Comparison of ENCODE assay signal across 9 mouse cellular contexts in genomic region chr9:116922561-116922960, GRCm38 (mm10).
"Had no signal": no experiment of that assay in that cellular context is flagged by ENCODE, and none has a peak within 500 bp of the region (broad histone marks: within the 10 kb centered on the region; RNA-seq: fewer than 3 reads in every experiment).

No protein-coding gene starts in this region.

- H3K4me3 ChIP-seq: layer of hippocampus, adult 2 months; liver, embryonic 12.5 days; lung, embryonic 15.5 days; midbrain, embryonic 15.5 days had no signal

- H3K4me2 ChIP-seq: liver, embryonic 12.5 days; lung, embryonic 15.5 days; midbrain, embryonic 15.5 days had no signal

- H3K36me3 ChIP-seq: liver, embryonic 12.5 days; lung, embryonic 15.5 days; midbrain, embryonic 15.5 days had no signal

- H3K27me3 ChIP-seq: liver, embryonic 12.5 days; lung, embryonic 15.5 days had no signal

- H3K9ac ChIP-seq: liver, embryonic 12.5 days; lung, embryonic 15.5 days; midbrain, embryonic 15.5 days had no signal

- DNase-seq: kidney, adult 8-10 months; kidney, postnatal 25 days; lung, postnatal 14 days; right cerebral cortex, postnatal 14 days had no signal

- H3K27ac ChIP-seq: layer of hippocampus, adult 2 months; liver, embryonic 12.5 days; lung, embryonic 15.5 days; midbrain, embryonic 15.5 days had no signal

- ATAC-seq: intestine, embryonic 16.5 days; liver, embryonic 12.5 days; midbrain, embryonic 15.5 days had no signal

- H3K9me3 ChIP-seq: liver, embryonic 12.5 days; lung, embryonic 15.5 days; midbrain, embryonic 15.5 days had no signal

- H3K4me1 ChIP-seq: liver, embryonic 12.5 days had no signal
